Mouse (Mus musculus) kidney, postnatal 0 days (tissue): ENCODE measurements around the gene Azin2. TPM values are rescaled to one million over a fixed set of nuclear protein-coding genes. Genes with fewer than 3 reads are reported as not detected.

ENCODE experiments used
- ATAC-seq: fragments of 200-750 bp; cut with Nextera tagmentation; replicated peaks from 2 replicates; pipeline ENCODE4 v1.8.0; 2017; ENCODE audit warnings: low read depth, moderate number of reproducible peaks, moderate TSS enrichment, moderate library complexity; ENCODE audit not compliant: low FRiP score
- DNase-seq: peaks from one replicate; pipeline ENCODE4 v3.0.0-alpha.2; 2016; ENCODE audit warnings: low spot score
- H3K27ac ChIP-seq: fragments of 300-500 bp; sonication (generic); 2 replicates; pipeline ENCODE4 v1.5.1; 2014; ENCODE audit warnings: mild to moderate bottlenecking
- H3K27me3 ChIP-seq: fragments of 300-500 bp; sonication (generic); 2 replicates; pipeline ENCODE4 v1.6.1; 2014; ENCODE audit warnings: low read length, mixed read lengths; ENCODE audit not compliant: insufficient read depth
- H3K36me3 ChIP-seq: fragments of 300-500 bp; sonication (generic); 2 replicates; pipeline ENCODE4 v1.6.1; 2014; ENCODE audit warnings: low read length, mixed read lengths; ENCODE audit not compliant: insufficient read depth
- H3K4me1 ChIP-seq: fragments of 300-500 bp; sonication (generic); replicated peaks from 2 replicates; pipeline ENCODE4 v1.6.1; 2014; ENCODE audit warnings: antibody characterized with exemption, low read length, mixed read lengths; ENCODE audit not compliant: insufficient read depth
- H3K4me2 ChIP-seq: fragments of 300-500 bp; sonication (generic); 2 replicates; pipeline ENCODE4 v1.6.1; 2014; ENCODE audit warnings: mild to moderate bottlenecking, low read length, moderate library complexity, mixed read lengths
- H3K4me3 ChIP-seq: fragments of 300-500 bp; sonication (generic); replicated peaks from 2 replicates; pipeline ENCODE4 v1.5.1; 2014; ENCODE audit warnings: low read depth, low read length
- H3K9ac ChIP-seq: fragments of 300-500 bp; sonication (generic); 2 replicates; pipeline ENCODE4 v1.6.1; 2014; ENCODE audit warnings: low read depth, low read length
- H3K9me3 ChIP-seq: fragments of 300-500 bp; sonication (generic); replicated peaks from 2 replicates; pipeline ENCODE4 v1.6.1; 2016; ENCODE audit warnings: low read length, inconsistent platforms, mixed read lengths
- CTCF ChIP-seq: IDR thresholded peaks from 2 replicates; pipeline ENCODE4 v1.5.1; 2016; ENCODE audit warnings: antibody characterized with exemption, low read depth, mild to moderate bottlenecking, moderate library complexity
- WGBS: fragments of 180-500 bp; shearing (Covaris S2); extraction: QIAGEN DNeasy Blood & Tissue Kit; methylation state at CpG from one replicate; pipeline ENCODE4 v1.1.7; 2014; 5-methylcytosine and 5-hydroxymethylcytosine counted together
- polyA plus RNA-seq: library from polyadenylated mRNA; unstranded; fragments of >200 nt; fragmentation: Nextera tagmentation; extraction: Ambion mirVana; gene quantifications from 2 replicates; pipeline ENCODE4 v1.2.1, GENCODE M21; 2015

Gene Azin2
- polyA plus RNA-seq, 1 experiment from 2014 or later: 21.5 TPM

DNA sequence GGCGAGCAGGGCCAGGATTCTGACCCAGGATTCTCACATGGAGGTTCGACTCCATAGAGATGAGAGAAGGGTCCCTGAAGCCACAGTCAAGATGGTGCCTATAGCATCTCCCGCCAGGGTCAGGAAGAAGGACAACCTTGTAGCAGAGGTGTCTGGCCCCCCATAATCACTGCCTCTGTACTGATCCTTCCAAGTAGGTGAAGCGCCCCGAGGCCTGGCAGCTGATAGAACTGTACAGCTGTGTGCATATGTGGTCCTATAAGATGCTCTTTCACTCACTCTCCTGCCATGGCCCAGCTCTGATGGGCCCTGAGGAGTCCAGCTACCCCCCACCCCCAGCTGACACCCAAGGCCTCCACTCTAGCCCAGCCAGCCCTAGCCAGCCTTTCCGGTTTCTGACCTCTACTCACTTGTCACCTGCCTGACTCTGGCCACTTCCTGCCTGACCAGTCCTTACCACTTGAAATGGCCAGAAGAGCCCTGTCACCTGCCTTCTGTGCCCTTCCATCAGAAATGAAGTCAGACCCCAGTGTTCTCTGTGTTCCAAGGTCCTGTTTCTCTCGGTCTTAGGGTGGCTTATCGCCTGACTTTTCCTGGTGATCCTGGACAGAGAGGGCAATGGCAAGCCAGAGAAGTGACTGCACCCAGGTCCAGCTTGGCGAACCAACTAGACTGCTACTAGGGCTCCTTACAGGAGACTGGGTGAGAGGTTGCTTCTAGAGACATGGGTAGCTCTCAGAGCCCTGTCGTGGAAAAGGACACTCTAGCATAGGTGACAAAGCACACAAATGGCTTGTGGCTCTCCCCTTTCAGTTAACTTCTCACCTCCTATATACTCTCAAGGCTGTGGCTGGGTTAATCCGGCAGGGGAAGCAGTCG lies 72.3 kb downstream of the Azin2 start:
- 80% methylated on average over 12 of the region's 12 CpGs for WGBS
- H3K4me1 ChIP-seq: peaks cover 6% of the 10 kb centered on the region; the same call in 1 of the 2 replicates
- DNase-seq: no peak

DNA sequence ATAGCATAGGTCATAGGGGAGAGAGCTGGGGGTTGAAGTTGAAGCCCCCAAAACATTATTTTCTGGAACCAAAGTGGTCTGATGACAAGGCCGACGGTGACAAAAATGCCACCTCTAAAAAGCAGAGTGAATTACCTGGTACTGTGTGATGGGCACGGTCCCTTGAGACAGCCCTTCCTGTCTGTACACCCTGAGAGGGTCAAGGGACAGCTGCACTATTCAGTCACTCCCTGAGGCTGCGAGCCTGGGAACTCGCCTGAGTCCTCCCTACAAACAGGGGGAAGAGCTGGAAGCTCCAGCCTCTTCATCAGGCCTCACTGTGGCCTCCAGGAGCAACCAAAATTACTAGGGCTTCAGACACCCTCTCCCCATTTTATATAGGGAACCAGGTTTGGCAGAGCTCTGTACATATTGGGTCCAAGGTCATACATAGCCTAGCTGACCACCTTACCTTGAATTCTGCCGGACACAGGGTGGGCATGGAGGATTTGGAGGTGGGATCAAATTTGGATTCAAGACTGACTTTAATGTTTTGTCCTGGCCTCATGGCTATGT lies 73.7 kb downstream of the Azin2 start:
- Histone ChIP-seq H3K4me3 (no peak overlapping the region), H3K4me1 (peaks cover 6% of the 10 kb centered on the region; the same call in 1 of the 2 replicates), H3K27ac (no peak overlapping the region), H3K9ac (no peak overlapping the region), H3K4me2 (no peak overlapping the region), H3K27me3 (no peaks in the 10 kb centered on the region), H3K9me3 (no peaks in the 10 kb centered on the region), H3K36me3 (no peaks in the 10 kb centered on the region)
- WGBS: 76% methylated on average over 6 of the region's 6 CpGs
- no peak for TF ChIP-seq CTCF
- ATAC-seq (no peak), DNase-seq (no peak)

More for the DNA sequence above, 72.3 kb downstream of the Azin2 start:
- no peaks in the 10 kb centered on the region for H3K27me3 ChIP-seq
- no peak for TF ChIP-seq CTCF
- no peak for ATAC-seq
- H3K36me3 ChIP-seq: no peaks in the 10 kb centered on the region
- no peak overlapping the region for H3K9ac ChIP-seq
- 0 out of 2 replicates have a peak overlapping the region, but pooled peaks have one; percentile 42 for H3K27ac ChIP-seq
- H3K4me3 ChIP-seq: no peak overlapping the region
- H3K9me3 ChIP-seq: no peaks in the 10 kb centered on the region
- no peak overlapping the region for H3K4me2 ChIP-seq

DNA sequence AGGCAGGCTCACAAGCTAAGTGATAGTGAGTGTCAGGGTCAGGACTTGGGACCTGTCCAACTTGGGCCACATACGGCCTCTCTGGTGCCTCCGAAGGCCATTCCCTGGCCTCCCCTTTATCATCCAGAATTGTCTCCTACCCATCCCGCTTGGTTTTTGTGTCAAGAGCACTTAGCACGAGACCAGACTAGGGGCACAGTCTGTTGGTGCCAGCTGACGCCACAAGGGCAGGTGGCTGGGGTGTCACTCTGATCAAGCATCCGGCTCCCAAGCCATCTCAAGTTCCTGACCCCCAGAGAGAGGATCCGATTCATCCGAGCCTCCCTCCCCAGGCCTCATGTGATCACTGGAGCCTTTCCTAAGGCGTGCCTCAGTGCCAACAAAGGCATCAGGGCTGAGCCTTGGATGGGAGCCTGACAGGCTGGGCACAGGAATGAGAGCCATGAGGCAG lies 74.6 kb downstream of the Azin2 start:
- H3K27me3 ChIP-seq: no peaks in the 10 kb centered on the region
- H3K4me1 ChIP-seq: peaks cover 6% of the 10 kb centered on the region; the same call in 1 of the 2 replicates
- 49% methylated on average over 9 of the region's 9 CpGs for WGBS
- H3K9me3 ChIP-seq: no peaks in the 10 kb centered on the region
- DNase-seq (peak; percentile 66), ATAC-seq (no peak)
- no peak overlapping the region for H3K27ac ChIP-seq
- no peak overlapping the region for H3K4me2 ChIP-seq
- TF ChIP-seq CTCF: no peak
- no peak overlapping the region for H3K4me3 ChIP-seq
- no peaks in the 10 kb centered on the region for H3K36me3 ChIP-seq
- H3K9ac ChIP-seq: no peak overlapping the region

DNA sequence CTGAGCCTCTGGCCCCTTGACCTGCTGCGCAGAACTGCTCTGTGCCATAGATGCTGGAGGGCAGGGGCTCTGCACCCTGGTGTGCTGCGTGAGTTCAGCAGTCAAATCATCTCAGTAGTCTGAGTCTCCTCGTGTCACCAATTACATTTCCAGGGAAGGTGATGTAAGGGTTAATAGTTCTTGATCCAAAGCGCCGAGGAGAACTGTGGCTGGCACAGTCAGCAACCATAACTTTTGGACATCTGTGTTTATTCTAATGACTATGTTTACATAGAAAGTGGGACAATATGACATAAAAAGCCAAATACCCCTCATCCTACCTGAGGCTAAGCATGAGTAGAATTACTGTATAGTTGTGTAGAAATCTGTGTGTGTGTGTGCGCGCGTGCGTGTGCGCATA lies 75.2 kb downstream of the Azin2 start:
- no peak overlapping the region for H3K27ac ChIP-seq
- peaks cover 6% of the 10 kb centered on the region; the same call in 1 of the 2 replicates for H3K4me1 ChIP-seq
- no peak overlapping the region for H3K4me3 ChIP-seq
- TF ChIP-seq CTCF: no peak
- H3K4me2 ChIP-seq: no peak overlapping the region
- ATAC-seq: no peak
- WGBS: 76% methylated on average over 10 of the region's 10 CpGs
- H3K27me3 ChIP-seq: no peaks in the 10 kb centered on the region
- no peak overlapping the region for H3K9ac ChIP-seq
- no peak for DNase-seq
- H3K36me3 ChIP-seq: no peaks in the 10 kb centered on the region
- H3K9me3 ChIP-seq: no peaks in the 10 kb centered on the region

DNA sequence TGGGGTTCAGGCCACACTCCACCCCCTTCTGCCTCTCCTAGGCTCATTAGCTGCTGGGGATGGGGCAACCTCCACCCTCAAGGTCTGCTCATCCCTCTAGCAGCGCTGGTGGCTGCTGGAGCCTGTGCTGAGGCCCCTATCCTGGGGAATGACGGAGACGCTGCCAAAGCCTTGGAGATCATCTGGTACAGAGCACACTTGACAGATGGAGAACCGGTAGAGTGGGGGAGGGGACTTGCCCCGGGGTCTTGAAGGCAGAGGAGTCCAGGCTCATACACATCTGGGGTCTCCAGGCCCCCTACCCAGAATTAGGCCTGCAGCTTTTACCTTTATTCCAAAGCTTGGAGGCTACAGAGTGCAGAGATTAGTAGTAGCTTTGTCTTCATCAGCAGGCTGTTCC lies 75.7 kb downstream of the Azin2 start:
- no peaks in the 10 kb centered on the region for H3K36me3 ChIP-seq
- no peak overlapping the region for H3K4me3 ChIP-seq
- H3K9me3 ChIP-seq: no peaks in the 10 kb centered on the region
- no peak for DNase-seq
- no peaks in the 10 kb centered on the region for H3K27me3 ChIP-seq
- no peak overlapping the region for H3K4me2 ChIP-seq
- H3K9ac ChIP-seq: no peak overlapping the region
- ATAC-seq: no peak
- 57% methylated on average over 5 of the region's 5 CpGs for WGBS
- TF ChIP-seq CTCF: no peak
- peaks cover 6% of the 10 kb centered on the region; the same call in 1 of the 2 replicates for H3K4me1 ChIP-seq
- H3K27ac ChIP-seq: no peak overlapping the region

DNA sequence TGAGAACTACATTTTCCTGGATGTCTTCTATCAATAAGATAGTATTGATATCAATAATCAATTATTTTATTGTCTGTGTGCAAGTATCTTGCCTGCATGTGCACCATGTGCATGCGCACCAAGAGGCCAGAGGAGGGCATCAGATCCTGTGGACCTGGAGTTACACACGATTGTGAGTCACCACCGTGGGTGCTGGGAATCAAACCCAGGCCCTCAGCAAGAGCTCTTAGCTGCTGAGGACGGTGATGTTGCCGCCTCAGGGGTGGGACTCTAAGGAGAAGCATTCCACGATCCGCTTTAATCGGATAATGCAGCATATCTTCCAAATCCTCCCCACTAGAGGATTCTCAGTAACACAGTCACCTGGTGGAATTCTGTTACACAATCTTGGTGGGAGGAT lies 76.7 kb downstream of the Azin2 start:
- Histone ChIP-seq H3K4me2 (no peak overlapping the region), H3K27me3 (no peaks in the 10 kb centered on the region), H3K36me3 (no peaks in the 10 kb centered on the region), H3K4me3 (no peak overlapping the region), H3K9me3 (no peaks in the 10 kb centered on the region), H3K4me1 (0 out of 2 replicates have a peak, but pooled peaks cover under 1% of the 10 kb centered on the region), H3K9ac (no peak overlapping the region), H3K27ac (no peak overlapping the region)
- DNase-seq (no peak), ATAC-seq (no peak)
- 95% methylated on average over 8 of the region's 8 CpGs for WGBS
- no peak for TF ChIP-seq CTCF
